Mouse (Mus musculus): ENCODE data around the gene Surf4. TPM values are rescaled to one million over a fixed set of nuclear protein-coding genes. Genes with fewer than 3 reads are reported as not detected.
"Not testable (repeated sequence)": the region's sequence is repeated elsewhere in the genome, so short reads cannot be mapped to it uniquely, and the experiment has no call there.

Surf4 gene
- polyA plus RNA-seq, 1 experiment from 2014 or later: 159 TPM

DNA sequence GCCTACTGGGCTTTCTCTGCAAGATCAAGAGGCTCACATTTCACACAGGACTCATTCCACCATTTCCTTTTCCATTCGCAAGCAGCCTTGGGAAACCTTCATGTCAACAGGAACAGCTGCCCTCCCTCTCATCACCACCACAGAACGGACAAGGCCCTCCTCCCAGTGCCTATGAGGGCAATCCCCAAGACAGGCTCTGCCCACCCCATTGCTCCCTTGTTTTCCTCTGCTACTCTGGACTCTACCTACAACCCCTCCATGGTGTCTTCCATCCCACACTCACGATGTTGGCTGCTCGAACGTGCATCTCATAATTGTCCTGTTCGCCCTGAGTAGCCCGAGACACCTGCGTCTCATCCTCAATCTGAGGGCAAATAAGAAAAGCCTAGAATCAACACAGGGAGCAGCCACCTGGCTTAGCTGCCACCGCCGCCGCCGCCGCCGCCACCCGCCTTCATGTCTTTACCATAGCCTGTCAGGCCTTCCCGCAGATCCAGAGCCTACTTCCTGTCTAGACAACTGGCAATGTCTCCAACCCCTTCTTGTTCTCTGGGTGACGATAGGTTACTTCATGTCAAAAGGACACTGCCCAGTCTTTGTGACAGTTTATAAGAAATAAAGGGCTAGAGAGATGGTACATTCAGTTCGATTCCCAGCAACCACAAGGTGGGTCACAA is 24.9 kb downstream of the Surf4 start:
- Histone ChIP-seq H3K27ac (replicated peaks) (no peak overlapping the region; the same call in 1 of the 2 replicates), H3K27me3 (ENCODE audit: low read depth, poor library complexity, severe bottlenecking) (no peaks in the 10 kb centered on the region), H3K4me1 (peaks cover 41% of the 10 kb centered on the region), H3K4me3 (peak overlapping the region; percentile 93), H3K9me3 (replicated peaks) (no peaks in the 10 kb centered on the region), H3K36me3 (peaks cover 78% of the 10 kb centered on the region)
- WGBS: 91% methylated on average over 18 of the region's 18 CpGs
- DNase-seq (ENCODE audit: low spot score): no peak

DNA sequence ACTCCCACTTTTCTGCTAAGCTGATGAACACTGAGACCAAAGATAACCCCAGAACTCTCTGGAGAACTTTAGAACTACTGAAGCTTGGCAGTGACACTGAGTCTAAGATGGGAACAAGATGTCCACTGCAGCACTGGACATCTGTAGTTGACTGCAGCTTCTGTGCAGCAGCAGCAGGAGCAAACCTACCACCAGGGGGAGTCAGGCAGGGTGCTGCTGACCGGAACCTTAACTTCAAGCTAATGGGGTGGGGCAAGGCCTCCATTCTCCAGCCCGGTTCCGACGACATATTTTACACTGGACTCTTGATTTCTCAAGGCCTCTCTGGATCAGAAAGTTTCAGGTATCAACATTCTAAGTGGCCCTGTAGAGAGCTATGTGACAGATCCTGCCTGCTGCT is 26.6 kb downstream of the Surf4 start:
- H3K27me3 ChIP-seq (ENCODE audit: low read depth, poor library complexity, severe bottlenecking): no peaks in the 10 kb centered on the region
- WGBS: 71% methylated on average over 4 of the region's 4 CpGs
- DNase-seq (ENCODE audit: low spot score): peak; percentile 51
- H3K36me3 ChIP-seq: peaks cover 60% of the 10 kb centered on the region
- H3K9me3 ChIP-seq (replicated peaks): no peaks in the 10 kb centered on the region
- peaks cover 45% of the 10 kb centered on the region for H3K4me1 ChIP-seq
- no peak overlapping the region for H3K4me3 ChIP-seq
- H3K27ac ChIP-seq (replicated peaks): no peak overlapping the region

DNA sequence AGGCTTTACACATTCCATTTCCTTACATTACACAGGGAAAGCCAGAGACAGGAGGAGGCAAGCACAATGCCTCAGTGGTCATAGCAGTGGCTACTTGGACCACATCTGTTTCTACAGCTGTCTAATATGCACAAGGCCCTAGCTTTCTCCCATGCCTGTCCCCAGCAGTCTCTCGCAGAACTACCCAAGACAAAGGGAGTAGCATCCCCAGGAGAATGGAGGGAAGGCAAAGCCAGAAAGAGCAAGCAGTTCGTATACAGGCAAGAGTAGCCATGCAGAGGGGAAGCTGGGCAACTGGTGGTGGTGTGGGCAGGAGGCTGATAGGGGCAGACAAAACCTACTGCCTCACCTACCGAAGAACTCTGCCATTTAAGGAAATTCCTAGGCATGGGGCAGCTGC is 27.3 kb downstream of the Surf4 start:
- no peak for DNase-seq (ENCODE audit: low spot score)
- Histone ChIP-seq H3K27ac (replicated peaks) (no peak overlapping the region), H3K4me1 (peaks cover 45% of the 10 kb centered on the region), H3K36me3 (peaks cover 53% of the 10 kb centered on the region), H3K27me3 (ENCODE audit: low read depth, poor library complexity, severe bottlenecking) (no peaks in the 10 kb centered on the region), H3K9me3 (replicated peaks) (no peaks in the 10 kb centered on the region), H3K4me3 (no peak overlapping the region)
- WGBS: 94% methylated on average over 3 of the region's 3 CpGs

DNA sequence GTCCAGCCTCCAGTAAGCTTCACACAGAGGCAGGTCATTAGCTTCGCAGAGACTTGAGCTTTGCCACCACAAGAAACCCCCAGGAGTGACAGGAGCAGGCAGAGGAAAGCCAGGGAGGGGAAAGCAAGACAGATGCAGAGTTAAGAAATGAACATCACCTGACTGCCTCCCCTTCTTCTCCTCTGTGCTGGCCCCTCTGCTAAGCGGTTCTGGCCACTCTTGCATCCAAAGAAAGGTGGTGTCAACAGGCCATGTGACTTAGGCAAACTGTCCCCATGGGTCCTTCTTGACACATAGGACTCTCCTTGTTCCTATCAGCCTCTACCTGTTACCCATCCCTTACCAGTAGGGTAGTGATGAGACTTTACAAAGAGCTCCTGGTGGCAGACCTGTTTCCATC is 27.8 kb downstream of the Surf4 start:
- Histone ChIP-seq H3K4me3 (no peak overlapping the region), H3K27ac (replicated peaks) (no peak overlapping the region), H3K36me3 (peaks cover 49% of the 10 kb centered on the region), H3K9me3 (replicated peaks) (no peaks in the 10 kb centered on the region), H3K27me3 (ENCODE audit: low read depth, poor library complexity, severe bottlenecking) (no peaks in the 10 kb centered on the region), H3K4me1 (peaks cover 49% of the 10 kb centered on the region)
- WGBS: 82% methylated on average over 2 of the region's 2 CpGs
- no peak for DNase-seq (ENCODE audit: low spot score)

DNA sequence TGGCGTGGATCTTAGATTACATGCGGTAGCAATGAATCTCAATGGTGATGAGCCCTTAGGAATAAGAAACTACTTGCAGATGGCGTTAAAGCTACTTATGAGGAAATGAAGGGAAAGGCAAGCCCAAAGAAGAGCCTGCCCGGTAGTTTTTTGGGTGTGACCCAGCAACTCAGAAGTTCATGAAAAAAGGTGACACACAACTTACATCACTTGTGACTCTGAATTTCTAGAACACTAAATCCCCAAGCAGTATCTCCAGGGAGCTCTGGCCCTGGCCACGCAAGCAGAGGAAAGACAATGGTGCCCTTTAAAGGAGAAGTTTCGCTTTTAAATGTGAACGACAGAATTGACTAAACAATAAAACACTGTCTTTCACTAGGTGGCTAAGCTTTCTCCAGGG is 30.4 kb downstream of the Surf4 start:
- H3K4me3 ChIP-seq: peak overlapping the region; percentile 87
- WGBS: 22% methylated on average over 7 of the region's 7 CpGs
- H3K27ac ChIP-seq (replicated peaks): peak overlapping the region; percentile 87
- H3K36me3 ChIP-seq: peaks cover 66% of the 10 kb centered on the region
- peaks cover 36% of the 10 kb centered on the region for H3K4me1 ChIP-seq
- no peaks in the 10 kb centered on the region for H3K9me3 ChIP-seq (replicated peaks)
- no peak for DNase-seq (ENCODE audit: low spot score)
- no peaks in the 10 kb centered on the region for H3K27me3 ChIP-seq (ENCODE audit: low read depth, poor library complexity, severe bottlenecking)

DNA sequence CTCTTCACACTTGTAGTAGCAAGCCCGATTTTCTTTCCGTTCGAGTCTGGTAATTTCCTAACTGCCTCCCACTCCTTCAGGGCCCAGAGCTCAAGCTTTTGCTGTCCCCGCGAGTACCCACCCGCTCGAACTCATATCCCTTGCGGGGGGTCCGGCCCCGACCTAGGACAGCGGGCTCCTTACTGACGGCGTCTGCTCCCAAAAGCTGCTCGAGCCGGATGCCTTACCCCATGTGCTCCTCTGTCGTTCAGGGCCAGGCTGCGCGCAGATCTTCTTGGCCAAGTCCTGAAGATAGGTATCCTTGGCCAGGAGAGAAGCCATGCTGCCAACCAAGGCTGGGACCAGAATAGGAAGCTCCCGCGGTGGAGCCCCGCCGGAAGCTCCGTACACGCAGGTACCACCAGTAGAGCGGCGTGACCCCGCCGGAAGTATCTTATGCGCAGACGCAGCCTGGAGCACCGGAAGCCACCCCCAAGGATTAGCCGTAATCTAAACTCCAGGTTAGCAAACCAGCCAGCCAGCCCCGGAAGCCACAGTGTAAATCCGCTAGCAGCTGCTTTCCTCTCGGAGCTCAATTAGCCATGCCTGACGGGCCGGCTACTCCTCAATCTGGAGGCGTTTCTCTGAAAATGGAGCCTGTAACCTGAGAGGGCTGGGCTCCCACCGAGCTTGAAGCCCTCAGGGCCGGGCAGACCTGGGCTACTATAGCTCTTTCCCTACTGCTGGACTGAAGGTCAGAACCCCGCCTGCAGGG is 31.1 kb downstream of the Surf4 start, which contains the start of gene Surf6:
Gene Surf6, minus strand, starts transcription at position 413 of the 754 bp plus-strand sequence.
- Histone ChIP-seq H3K27ac (replicated peaks) (peak within 1 kb of the TSS; percentile 87), H3K36me3 (peaks cover 66% of the 10 kb centered on the region), H3K4me1 (peaks cover 31% of the 10 kb centered on the region), H3K27me3 (ENCODE audit: low read depth, poor library complexity, severe bottlenecking) (no peaks in the 10 kb centered on the region), H3K4me3 (peak within 1 kb of the TSS; percentile 87), H3K9me3 (replicated peaks) (no peaks in the 10 kb centered on the region)
- DNase-seq (ENCODE audit: low spot score): peak; percentile 98
- under 1% methylated on average over 41 of the region's 41 CpGs for WGBS

DNA sequence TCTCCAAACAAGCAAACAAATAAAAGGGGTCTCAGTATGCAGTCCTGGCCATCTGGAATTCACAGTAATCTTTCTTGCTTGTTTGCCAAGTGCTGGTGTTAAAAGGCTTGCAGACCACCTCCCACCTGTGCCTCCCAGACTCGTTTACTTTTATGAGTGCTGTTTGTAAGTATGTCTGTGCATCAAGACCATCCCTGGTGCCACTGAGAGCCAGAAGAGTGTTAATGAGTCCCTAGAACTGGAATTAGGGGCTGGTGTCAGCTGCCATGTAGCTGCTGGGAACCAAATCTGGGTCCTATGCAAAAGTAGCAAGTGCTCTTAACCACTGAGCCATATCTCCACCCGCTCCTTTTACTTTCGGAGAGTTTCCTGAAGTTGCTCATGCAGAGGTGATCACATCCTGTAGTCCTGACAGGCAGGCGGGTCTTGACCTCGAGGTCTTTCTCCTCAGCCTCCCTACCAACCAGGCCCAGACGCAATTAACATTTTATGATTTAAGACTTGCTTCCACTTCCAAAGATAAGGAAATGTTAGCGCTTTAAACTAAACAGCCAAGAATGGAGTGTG is 31.8 kb downstream of the Surf4 start:
- 14% methylated on average over 7 of the region's 7 CpGs for WGBS
- no peak for DNase-seq (ENCODE audit: low spot score)
- Histone ChIP-seq H3K27ac (replicated peaks) (peak overlapping the region; percentile 87), H3K36me3 (peaks cover 66% of the 10 kb centered on the region), H3K4me1 (peaks cover 30% of the 10 kb centered on the region), H3K9me3 (replicated peaks) (no peaks in the 10 kb centered on the region), H3K27me3 (ENCODE audit: low read depth, poor library complexity, severe bottlenecking) (no peaks in the 10 kb centered on the region), H3K4me3 (peak overlapping the region; percentile 87)

DNA sequence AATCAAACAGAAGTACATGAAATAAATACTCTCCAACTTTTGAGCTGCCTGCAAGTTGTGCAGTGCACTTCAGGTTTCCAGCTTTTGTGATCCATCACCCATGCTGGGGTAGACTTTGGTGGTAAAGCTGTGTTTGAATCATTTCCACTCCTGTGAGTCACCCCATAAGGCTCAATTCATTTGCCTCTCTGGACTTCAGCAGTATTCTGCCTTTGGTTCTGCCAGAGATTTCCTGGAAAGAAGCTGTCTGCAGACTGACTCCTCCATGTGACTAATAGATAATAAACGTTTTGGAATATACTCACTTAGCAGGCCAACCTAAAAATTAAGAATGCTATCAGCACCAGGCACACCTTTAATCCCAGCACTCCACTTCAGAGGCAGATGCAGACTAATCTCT is 33.0 kb downstream of the Surf4 start:
- WGBS: 70% methylated on average over 1 of the region's 1 CpGs
- no peaks in the 10 kb centered on the region for H3K27me3 ChIP-seq (ENCODE audit: low read depth, poor library complexity, severe bottlenecking)
- H3K4me3 ChIP-seq: no peak overlapping the region
- DNase-seq (ENCODE audit: low spot score): no peak
- H3K4me1 ChIP-seq: peaks cover 30% of the 10 kb centered on the region
- no peaks in the 10 kb centered on the region for H3K9me3 ChIP-seq (replicated peaks)
- peaks cover 66% of the 10 kb centered on the region for H3K36me3 ChIP-seq
- no peak overlapping the region for H3K27ac ChIP-seq (replicated peaks)

DNA sequence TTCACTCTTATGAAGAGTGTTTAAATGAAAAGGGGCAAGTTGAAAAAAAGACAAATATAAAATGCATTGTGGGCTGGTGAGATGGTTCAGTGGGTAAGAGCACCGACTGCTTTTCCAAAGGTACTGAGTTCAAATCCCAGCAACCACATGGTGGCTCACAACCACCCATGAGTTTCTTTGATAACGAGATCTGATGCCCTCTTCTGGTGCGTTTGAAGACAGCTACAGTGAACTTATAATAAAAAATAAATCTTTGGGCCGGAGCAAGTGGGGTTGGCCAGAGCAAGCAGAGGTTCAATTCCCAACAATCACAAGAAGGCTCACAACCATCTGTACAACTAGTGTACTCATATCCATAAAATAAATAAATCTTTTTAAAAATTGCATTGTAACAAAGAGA is 37.8 kb downstream of the Surf4 start:
- 93% methylated on average over 4 of the region's 4 CpGs for WGBS

DNA sequence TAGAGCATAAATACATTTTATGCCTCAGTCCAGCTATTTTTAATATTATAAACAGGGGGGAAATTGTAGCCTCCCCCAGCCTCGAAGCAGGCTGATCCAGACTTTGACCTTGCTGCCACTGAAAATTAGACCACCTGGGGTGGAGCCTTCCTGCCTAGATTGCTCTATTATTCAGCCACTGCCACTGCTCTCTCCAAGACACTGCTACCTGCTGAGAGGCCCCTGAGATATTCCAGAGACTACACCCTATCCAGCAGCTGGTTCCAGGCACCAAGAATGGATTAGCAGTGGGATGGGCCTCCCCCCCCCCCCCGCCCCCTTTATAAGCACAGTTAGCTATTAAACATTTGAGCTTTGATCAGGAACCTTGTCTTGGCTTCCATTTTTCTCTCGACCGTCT is 47.6 kb downstream of the Surf4 start:
- H3K36me3 ChIP-seq: peaks cover 43% of the 10 kb centered on the region
- not testable (repeated sequence) for H3K4me3 ChIP-seq; DNase-seq (ENCODE audit: low spot score); H3K27ac ChIP-seq (replicated peaks); H3K27me3 ChIP-seq (ENCODE audit: low read depth, poor library complexity, severe bottlenecking); H3K4me1 ChIP-seq
- WGBS: 61% methylated on average over 4 of the region's 4 CpGs
- peaks cover 14% of the 10 kb centered on the region; the same call in 1 of the 2 replicates for H3K9me3 ChIP-seq (replicated peaks)

More for the DNA sequence above, 37.8 kb downstream of the Surf4 start:
- Histone ChIP-seq H3K36me3 (peaks cover 96% of the 10 kb centered on the region), H3K27me3 (ENCODE audit: low read depth, poor library complexity, severe bottlenecking) (no peaks in the 10 kb centered on the region), H3K4me1 (0 out of 2 replicates have a peak, but pooled peaks cover 3% of the 10 kb centered on the region), H3K4me3 (no peak overlapping the region), H3K9me3 (replicated peaks) (no peaks in the 10 kb centered on the region), H3K27ac (replicated peaks) (no peak overlapping the region)
- no peak for DNase-seq (ENCODE audit: low spot score)

DNA sequence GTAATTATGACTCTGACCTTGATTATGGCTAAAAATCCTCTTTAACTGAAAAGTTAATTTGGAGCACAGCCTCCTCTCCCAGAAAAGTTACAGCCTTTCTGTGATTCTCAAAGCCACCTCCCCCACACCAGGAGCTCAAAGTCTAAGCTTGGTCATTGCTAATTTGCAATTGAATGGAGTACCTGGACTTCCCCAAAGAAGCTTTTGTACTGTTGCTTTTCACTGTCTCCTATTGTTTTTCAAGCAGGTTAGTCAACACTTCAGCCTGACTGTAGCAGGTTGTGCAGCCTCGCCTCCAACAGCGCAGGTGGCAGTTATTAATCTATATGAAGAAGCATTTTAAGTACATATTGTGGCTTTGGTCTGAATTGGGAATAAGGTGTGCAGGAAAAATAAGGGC is 48.2 kb downstream of the Surf4 start:
- WGBS: 79% methylated on average over 2 of the region's 2 CpGs
- H3K27ac ChIP-seq (replicated peaks); H3K4me1 ChIP-seq; H3K4me3 ChIP-seq; DNase-seq (ENCODE audit: low spot score); H3K27me3 ChIP-seq (ENCODE audit: low read depth, poor library complexity, severe bottlenecking): not testable (repeated sequence)
- Histone ChIP-seq H3K36me3 (peaks cover 37% of the 10 kb centered on the region), H3K9me3 (replicated peaks) (peaks cover 14% of the 10 kb centered on the region; the same call in 1 of the 2 replicates)

DNA sequence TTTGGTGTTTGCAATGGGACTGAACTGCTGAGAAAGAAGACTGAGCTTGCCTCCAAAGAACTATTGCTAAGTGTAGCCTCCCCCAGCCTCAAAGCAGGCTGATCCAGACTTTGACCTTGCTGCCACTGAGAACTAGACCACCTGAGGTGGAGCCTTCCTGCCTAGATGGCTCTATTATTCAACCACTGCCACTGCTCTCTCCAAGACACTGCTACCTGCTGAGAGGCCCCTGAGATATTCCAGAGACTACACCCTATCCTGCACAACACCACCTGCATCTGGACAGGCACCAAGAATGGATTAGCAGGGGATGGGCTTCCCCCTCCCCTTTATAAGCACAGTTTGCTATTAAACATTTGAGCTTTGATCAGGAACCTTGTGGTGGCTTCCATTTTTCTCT is 55.2 kb downstream of the Surf4 start:
- DNase-seq (ENCODE audit: low spot score): no peak
- H3K27ac ChIP-seq (replicated peaks): no peak overlapping the region
- H3K36me3 ChIP-seq: no peaks in the 10 kb centered on the region
- no peaks in the 10 kb centered on the region for H3K4me1 ChIP-seq
- peaks cover 4% of the 10 kb centered on the region; the same call in 1 of the 2 replicates for H3K9me3 ChIP-seq (replicated peaks)
- H3K4me3 ChIP-seq: no peak overlapping the region
- H3K27me3 ChIP-seq (ENCODE audit: low read depth, poor library complexity, severe bottlenecking): no peaks in the 10 kb centered on the region

DNA sequence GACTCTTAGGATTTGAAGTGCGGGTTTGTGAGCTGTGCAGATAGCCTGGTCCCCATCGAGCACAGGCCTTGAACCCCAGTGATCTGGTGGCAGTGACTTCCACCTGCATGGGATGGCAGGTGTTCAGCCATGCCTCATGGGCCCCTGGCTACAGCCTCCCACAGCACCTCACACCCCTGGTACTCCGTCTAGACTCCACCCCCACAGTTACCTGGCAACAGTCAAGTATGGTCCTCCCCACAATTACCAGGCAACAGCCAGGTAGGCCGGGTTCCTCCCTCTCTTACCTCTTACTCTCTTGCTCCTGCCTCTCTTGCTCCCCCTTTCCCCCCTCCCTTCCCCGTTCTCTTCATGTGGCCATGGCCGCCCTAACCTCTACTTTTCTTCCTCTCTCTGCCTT is 63.1 kb downstream of the Surf4 start:
- Histone ChIP-seq H3K4me1 (no peaks in the 10 kb centered on the region), H3K9me3 (replicated peaks) (no peaks in the 10 kb centered on the region), H3K27me3 (ENCODE audit: low read depth, poor library complexity, severe bottlenecking) (no peaks in the 10 kb centered on the region), H3K27ac (replicated peaks) (no peak overlapping the region), H3K36me3 (no peaks in the 10 kb centered on the region), H3K4me3 (no peak overlapping the region)
- no peak for DNase-seq (ENCODE audit: low spot score)
- 71% methylated on average over 6 of the region's 6 CpGs for WGBS
